Mouse (Mus musculus) liver, adult (tissue): ENCODE results near the gene Gnai2.

Experiments
- GATA4 ChIP-seq: IDR thresholded peaks from 2 replicates; pipeline ENCODE4 v1.6.1; 2014; ENCODE audit warnings: mild to moderate bottlenecking, low read length; ENCODE audit not compliant: insufficient replicate concordance

Gene Gnai2

DNA sequence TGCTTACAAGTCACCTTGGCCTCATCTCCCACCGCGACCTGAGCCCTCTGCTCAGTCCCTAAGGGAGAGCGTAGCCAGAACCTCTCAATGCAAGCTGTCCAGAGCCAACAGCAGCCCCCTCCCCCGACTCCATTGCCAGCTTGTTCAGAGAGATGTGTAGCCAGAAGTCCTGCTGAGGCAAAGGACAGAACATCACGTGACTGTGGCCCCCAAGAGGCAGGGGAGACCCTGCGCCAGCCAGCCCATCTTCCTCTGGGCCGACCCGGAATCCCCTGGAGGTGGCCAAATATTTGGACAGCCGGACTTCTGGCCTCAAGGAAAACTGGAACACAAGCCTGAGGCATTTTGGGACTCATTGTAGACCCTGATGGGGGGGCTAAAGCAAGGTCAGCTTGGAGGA is 28.4 kb upstream of the Gnai2 start:
- TF ChIP-seq GATA4: no peak

DNA sequence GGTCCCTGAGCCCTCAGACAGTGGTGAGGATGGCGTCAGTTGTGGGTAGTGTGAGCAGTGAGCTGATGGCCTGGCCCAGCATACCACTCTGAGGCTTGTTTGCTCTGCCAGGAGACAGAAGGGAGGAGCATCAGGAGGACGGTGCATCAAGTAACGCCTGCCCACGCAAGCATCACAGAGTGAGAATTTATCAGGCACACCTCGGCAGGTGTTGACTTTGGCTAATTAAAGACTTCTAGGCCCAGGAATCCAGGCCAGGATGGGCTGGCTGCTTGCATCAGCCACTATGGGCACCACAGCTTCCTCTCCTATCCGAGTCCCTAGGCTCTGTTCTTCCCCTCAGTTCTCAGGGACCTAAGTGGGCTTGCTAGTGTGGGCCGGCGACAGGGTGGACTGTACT is 27.2 kb upstream of the Gnai2 start:
- TF ChIP-seq GATA4: no peak

DNA sequence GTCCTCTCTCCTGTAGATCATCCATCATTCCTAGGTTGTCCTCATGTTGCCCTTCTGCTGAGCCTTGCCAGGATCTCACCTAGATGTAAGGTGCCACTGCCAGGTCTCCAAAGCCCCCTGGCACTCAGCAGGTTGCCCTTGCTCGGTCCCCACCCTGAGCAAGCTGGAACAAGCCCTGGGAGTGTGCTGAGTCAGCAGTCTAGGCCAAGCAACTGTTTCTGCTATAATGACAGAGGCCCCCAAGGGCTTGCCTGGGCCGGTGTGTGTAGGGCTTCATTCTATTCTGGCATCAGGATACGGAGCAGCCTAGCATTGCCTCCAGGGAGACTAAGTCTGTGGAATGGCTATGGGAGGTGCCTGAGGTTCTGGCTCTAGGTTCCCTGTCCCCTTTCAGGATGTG is 25.6 kb upstream of the Gnai2 start:
- no peak for TF ChIP-seq GATA4

DNA sequence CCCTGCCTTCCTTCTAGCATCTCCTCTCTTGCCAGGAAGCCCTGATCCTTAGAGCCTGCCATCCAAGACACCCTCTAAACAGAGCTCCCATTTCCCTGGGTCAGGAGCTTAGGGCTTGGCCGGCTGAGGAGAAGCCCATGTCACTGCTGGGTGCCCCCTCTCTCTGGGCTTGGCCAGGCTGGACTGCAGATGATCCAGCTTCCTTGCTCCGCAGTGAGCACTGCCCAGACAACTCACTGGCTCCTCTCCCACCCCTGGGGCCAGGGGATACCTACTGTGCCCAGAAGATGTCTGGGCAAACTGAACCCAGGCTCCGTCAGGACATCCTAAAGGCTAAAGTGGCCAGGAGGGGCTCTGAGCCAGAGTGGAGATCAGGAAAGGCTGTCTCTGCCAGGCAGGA is 24.8 kb upstream of the Gnai2 start:
- TF ChIP-seq GATA4: no peak

DNA sequence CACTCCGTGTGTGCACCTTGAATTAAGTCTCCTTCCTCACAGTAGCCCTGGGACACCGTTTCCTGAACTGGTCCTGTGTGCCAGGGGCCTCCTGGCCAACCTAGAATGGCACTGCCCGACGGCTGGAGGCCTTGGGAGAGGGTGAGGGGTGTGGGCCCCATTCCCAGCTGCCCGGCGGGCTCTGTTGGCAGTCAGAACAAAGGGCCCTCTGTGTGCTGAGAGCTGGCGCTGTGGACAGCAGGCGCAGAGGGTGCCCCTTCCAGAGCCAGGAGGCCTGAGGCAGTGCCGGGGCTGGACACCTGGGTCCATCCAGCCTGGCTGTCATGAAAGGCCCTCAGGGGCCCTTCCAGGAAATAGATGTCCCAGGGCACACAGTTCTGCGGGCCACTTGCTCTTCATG is 24.4 kb upstream of the Gnai2 start:
- no peak for TF ChIP-seq GATA4

DNA sequence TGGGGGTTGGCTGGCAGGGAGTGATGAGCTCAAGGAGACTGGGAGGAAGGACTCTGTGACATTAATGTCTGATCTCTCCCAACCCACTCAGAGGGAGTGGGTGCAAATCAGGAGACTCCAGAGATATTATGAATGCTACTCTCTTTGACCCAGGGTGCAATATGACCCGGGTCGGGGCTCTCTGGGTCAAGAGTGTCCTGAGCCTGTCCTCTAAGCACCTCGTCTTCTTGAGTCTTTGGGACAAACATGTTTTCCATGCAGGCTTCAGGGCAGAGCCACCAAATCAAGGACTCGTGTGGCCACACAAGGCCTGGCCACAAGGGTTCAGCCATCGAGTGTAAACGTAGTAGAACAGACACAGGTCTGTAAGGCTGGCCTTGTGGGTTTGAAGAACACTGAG is 22.9 kb upstream of the Gnai2 start:
- TF ChIP-seq GATA4: no peak

DNA sequence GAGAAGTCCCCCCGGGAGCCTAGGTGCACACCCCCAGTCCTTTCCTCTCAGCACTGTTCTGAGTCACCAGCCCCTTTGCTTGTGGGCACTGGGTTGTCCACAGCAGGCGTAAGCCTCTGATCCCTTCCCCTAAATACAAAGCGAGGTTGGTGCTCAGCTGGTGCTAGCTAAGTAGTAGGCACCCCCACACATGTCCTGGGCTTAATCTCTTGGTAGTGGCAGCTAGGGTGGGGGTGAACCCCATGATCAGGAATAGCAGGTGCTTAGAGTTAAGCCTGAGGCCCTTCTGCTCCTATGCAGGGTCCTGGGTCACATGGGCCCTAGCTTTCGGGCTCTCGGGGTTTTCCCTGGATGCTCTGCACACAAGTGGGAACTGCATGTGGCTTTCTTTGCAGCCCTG is 22.0 kb upstream of the Gnai2 start:
- TF ChIP-seq GATA4: no peak

DNA sequence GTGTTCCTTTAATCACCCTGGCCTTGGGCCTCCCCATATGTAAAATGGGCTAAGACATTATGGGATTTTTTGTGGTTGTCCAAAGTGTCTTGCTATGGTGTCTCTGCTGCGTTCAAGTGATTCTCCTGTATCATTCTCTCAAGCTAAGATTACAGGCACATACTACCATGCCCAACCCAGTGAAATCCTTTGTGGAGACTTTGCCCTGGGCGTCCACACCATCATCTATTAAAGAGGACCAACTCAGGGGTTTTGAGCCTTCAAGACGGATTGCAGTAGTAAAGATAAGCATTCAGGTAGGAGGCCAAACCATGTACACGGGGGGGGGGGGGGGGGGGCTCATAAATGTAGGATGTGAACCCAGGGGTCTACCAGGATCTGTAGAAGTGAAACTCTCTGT is 19.4 kb upstream of the Gnai2 start:
- TF ChIP-seq GATA4: no peak

DNA sequence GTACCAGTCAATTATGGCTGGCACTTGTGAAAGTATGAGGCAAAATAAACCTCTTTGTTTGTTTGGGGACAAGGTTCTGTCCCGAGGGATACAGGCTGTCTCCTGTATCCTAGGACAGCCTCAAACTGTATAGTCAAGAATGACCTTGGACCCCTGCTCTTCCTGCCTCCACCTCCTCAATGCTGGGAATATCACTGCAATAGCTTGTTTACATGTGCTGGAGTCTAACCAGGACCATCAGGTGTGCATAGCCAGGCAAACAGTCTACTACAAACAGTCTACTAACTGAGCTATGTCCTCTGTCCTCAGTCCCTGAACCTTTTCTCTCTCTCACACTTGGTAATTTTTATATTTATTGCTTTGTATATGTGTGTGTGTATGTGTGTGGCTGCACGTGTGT is 18.3 kb upstream of the Gnai2 start:
- TF ChIP-seq GATA4: no peak

DNA sequence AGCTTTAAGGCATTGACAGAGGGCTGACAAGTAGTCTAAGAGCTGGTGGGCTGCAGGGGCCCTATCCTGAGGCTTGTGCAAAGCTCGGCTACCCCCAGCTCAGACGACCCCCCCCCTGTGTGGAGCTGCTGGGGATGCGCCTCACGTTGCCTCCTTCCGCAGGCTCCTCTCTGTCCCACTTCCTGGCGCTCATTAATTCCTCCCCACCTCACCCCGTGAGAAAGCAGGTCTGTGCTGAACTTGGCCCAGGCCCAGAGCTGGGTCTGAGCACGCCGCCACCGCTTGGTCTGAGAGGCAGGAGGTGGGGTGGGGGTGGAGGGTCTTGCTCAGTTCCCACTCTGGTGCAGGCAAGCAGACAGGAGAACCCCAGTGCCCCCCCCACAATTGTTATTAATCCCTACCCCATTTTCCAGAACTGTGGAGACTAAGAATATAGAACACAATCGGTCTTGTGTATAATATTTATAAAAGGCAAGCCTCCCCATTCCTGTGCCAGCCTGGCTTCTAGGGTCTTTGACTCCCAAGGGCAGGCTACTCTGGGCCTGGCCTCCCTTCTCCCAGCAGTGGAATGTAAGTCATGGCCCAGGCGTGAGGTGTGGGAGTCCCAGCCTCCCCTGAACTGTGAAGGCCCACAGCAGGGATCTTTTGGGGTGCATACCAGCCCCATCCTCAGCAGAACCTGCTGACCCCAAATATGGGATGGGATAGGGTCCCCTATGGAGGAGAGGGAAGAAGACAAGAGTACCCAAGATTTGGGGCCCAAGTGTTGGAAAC is 15.7 kb upstream of the Gnai2 start:
- TF ChIP-seq GATA4: no peak

DNA sequence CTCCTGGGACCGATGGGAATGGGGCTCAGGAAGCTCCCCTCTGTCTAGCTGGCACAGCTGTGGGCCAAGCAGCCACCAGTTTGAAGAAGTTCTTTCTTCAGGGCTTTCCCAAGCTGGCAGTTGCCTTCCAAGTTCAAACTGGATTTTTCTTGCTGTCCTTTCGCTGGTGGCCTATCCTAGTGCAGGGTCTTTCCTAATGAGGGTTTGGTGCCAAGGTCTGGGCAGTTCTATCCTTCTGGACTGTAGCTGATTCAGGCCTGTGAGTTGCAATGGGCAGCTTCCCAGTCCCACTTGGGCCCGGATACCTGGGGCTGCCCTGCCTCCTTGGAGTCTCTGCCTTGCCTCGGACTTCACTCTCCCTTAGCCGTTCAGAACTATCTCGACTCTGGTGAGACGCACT is 15.1 kb upstream of the Gnai2 start:
- no peak for TF ChIP-seq GATA4

DNA sequence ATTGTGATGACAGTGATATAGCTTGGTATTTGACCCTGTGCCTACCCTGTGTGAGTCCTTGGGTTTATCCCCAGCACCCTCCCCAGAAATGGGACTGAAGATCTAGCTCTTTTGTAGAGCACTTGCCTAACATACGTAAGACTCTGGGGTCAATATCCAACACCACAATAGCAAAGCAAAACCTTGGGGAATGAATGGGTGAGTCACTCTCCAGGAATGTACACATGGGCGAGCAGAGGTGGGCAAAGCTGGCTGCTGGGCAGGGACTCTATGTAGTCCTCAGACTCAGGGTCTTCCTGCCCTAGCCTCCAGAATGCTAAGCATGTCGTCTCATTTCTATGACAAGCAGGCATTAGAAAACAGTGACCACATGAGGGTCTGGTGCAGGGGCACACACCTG is 13.6 kb upstream of the Gnai2 start:
- no peak for TF ChIP-seq GATA4

DNA sequence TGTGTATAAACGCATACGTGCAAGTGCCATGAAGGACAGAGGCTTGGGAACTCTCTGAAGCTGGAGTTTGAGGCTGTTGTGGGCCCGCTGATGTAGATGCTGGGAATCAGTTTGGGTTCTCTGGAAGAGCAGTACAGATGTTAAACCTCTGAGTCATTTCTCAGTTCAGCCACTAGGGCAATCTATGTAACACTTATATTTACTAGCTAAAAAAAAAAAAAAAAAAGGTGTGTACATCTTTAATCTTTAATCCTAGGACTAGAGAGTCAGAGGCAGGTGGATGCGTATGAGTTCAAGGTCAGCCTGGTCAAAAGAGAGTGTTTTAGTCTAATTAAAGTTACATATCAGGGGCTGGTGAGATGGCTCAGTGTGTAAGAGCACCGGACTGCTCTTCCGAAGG is 11.8 kb upstream of the Gnai2 start:
- no peak for TF ChIP-seq GATA4

DNA sequence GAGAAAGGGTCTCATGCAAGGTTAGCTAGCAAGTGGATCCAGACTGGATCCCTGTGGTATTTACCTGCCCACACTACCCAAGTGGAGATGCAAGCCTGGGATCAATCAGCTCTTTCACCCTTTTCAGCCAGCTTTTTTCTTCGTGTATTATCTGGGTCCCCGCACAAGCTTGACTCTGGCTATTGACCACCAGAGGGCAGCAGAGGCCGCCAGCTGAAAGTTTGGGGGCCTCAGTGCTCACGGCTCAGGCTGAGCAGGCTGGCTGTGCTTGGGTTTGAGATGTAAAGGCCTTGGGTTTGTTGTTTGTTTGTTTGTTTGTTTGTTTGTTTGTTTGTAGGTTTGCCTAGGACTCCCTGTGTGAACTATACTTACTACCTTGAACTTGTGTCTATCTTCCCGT is 10.4 kb upstream of the Gnai2 start:
- no peak for TF ChIP-seq GATA4

DNA sequence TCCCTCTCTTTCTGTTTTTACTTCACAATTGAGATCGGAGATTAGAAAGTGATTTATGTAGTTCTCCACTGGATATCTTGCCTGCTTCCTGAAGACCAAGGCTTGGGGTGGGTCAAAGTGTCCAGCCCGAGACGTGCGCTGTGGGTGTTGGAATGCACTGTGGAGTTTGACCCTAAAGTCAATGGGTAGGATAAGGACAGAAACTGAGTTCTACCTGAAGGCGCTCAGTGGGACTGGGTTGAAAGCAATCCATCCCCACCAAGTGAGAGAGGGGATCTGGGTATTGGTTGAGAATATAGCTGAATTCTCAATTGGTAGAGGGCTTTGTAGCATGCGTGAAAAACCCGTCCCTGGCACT is 10.0 kb upstream of the Gnai2 start:
- TF ChIP-seq GATA4: no peak

DNA sequence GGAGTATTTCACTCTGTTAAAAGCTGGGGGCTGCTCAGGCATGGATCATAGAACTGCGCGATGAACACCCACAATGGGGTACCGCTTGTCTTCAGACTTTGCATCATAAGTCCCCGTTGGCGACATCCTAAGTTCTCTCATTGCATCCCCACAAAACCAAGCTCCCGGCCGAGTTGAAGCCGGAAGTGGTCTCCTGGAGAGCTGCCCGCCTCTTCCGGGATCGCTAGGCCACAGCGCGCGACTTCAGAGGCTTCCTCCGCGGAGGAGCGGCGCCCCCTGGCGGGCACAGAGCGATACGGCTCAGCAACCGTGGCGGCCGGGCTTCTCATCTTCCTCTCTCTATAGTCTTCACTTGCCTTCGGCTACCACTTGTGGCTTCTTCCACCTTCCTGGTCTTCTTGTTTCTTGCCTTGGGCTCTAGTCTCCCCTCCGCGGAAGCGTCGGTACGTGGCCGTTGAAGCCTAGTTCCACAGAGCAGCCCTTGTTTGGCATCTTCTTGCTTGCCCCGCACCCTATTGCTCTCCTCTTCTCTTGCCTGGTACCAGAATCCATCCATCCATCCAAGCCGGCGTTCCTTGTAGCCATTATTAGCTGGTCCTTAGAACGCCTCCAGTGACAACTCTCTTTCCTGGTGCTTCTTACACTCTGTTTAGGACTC is 9.5 kb upstream of the Gnai2 start:
- peak; percentile 13; the same call in 1 of the 2 replicates for TF ChIP-seq GATA4
